Mouse (Mus musculus): Measurements from ENCODE around the gene Impg2. TPM values are rescaled to one million over a fixed set of nuclear protein-coding genes. Genes with fewer than 3 reads are reported as not detected.
A peak's percentile ranks its signal among the peaks of the same experiment; 100 is the strongest.

Gene Impg2
- polyA plus RNA-seq, 1 experiment from 2014 or later = 0.14 TPM

- H3K4me1 ChIP-seq (replicated peaks; ENCODE audit: insufficient read depth, low read length) = no peaks in the 10 kb centered on the region
- no peaks in the 10 kb centered on the region for H3K36me3 ChIP-seq (ENCODE audit: insufficient read depth, low read length)
- peak; percentile 72 for TF ChIP-seq CTCF (IDR thresholded peaks at IDR 0.05; ENCODE audit: low read depth)
- no peaks in the 10 kb centered on the region for H3K9me3 ChIP-seq (replicated peaks; ENCODE audit: low read length)
- H3K27ac ChIP-seq = no peak overlapping the region
- ATAC-seq (replicated peaks; ENCODE audit: low FRiP score, low read depth) (no peak), DNase-seq (ENCODE audit: low spot score) (peak; percentile 45)
- no peaks in the 10 kb centered on the region for H3K27me3 ChIP-seq (ENCODE audit: insufficient read depth, low read length)
- no peak overlapping the region for H3K9ac ChIP-seq (ENCODE audit: low read depth, low read length)
- no peak overlapping the region for H3K4me3 ChIP-seq (replicated peaks; ENCODE audit: low read depth, low read length)
- no peak overlapping the region for H3K4me2 ChIP-seq (ENCODE audit: low read length)
Measured at GRCm38 (mm10) chr16:56311291-56311690, 107.2 kb downstream of the Impg2 start.

Other genes starting within 250 kb of the Impg2 start
- 924 and 1,073 TPM in 2 replicates for gene Rpl24, start 238.0 kb upstream of the Impg2 start, polyA plus RNA-seq (2015; fragmentation: Nextera tagmentation; extraction: Ambion mirVana)
- 12.1 TPM in 2 replicates for gene Zbtb11, start 230.4 kb upstream of the Impg2 start, polyA plus RNA-seq (2015; fragmentation: Nextera tagmentation; extraction: Ambion mirVana)
- gene Pcnp, start 174.6 kb upstream of the Impg2 start, polyA plus RNA-seq (2015; fragmentation: Nextera tagmentation; extraction: Ambion mirVana) = 201 and 204 TPM in 2 replicates
- 27.5 and 28.9 TPM in 2 replicates for gene Trmt10c, start 166.5 kb upstream of the Impg2 start, polyA plus RNA-seq (2015; fragmentation: Nextera tagmentation; extraction: Ambion mirVana)
- gene Senp7, start 156.0 kb upstream of the Impg2 start, polyA plus RNA-seq (2015; fragmentation: Nextera tagmentation; extraction: Ambion mirVana) = 24.0 and 26.4 TPM in 2 replicates